Mouse (Mus musculus): Measurements from ENCODE around the gene Nktr. TPM values are rescaled to one million over a fixed set of nuclear protein-coding genes. Genes with fewer than 3 reads are reported as not detected.

Nktr gene
- total and polyA plus RNA-seq, 3 experiments: 32.4 to 70.7 (median 34.3) TPM

GRCm38 (mm10) chr9:121776511-121776910 is 57.5 kb downstream of the Nktr start:
- H3K79me2 ChIP-seq (ENCODE audit: control insufficient read depth, insufficient read depth, low read length, poor library complexity): no peaks in the 10 kb centered on the region
- H3K27me3 ChIP-seq (ENCODE audit: control insufficient read depth in 1 of 2, insufficient read depth in 2 of 2, low read length in 2 of 2): no peaks in the 10 kb centered on the region
- no peak for TF ChIP-seq NELFE (IDR thresholded peaks at IDR 0.05; ENCODE audit: low read depth, low read length)
- TF ChIP-seq MAFK (IDR thresholded peaks at IDR 0.05; ENCODE audit: borderline replicate concordance, low read depth, low read length): no peak
- no peak for DNase-seq (ENCODE audit: low read depth, low spot score)
- no peaks in the 10 kb centered on the region for H3K4me1 ChIP-seq (ENCODE audit: control insufficient read depth in 1 of 2, insufficient read depth in 2 of 2, low read length in 2 of 2)
- H3K27ac ChIP-seq (ENCODE audit: control insufficient read depth, low read depth, low read length): no peak overlapping the region
- no peaks in the 10 kb centered on the region for H3K9me3 ChIP-seq (replicated peaks; ENCODE audit: insufficient read depth, low read length)
- no peaks in the 10 kb centered on the region for H3K36me3 ChIP-seq (ENCODE audit: control insufficient read depth in 1 of 2, insufficient read depth in 2 of 2, low read length in 2 of 2)
- no peak overlapping the region for H3K9ac ChIP-seq (ENCODE audit: control insufficient read depth, low read depth, low read length, poor library complexity, severe bottlenecking)
- no peak overlapping the region for H3K4me3 ChIP-seq (ENCODE audit: control insufficient read depth in 1 of 2, insufficient read depth in 1 of 2, low read depth in 2 of 2, low read length in 2 of 2)

DNA sequence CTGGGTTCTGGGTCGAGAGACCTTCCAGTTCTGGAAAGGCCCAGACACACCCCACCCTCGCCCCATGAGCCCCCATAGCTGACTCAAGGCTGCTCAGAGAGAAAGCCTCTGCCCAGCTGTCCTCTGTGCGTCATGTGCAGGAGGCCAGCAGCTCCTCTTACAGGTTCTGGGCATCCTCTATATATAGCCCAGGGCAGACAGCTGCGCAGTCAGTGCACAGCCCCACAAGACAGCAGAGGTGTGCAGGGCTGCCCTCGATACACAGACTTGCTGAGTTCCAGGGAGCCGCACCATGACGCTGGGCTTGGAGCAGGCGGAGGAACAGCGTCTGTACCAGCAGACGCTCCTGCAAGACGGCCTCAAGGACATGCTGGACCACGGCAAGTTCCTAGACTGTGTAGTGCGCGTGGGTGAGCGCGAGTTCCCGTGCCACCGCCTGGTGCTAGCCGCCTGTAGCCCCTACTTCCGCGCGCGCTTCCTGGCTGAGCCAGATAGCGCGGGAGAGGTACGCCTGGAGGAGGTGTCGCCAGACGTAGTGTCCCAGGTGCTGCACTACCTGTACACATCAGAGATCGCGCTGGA is 58.6 kb downstream of the Nktr start, which contains the start of gene Klhl40:
Klhl40 (plus strand) TSS at position 124 of the 582 bp plus-strand sequence.
- Histone ChIP-seq H3K79me2 (ENCODE audit: control insufficient read depth, insufficient read depth, low read length, poor library complexity) (no peaks in the 10 kb centered on the region), H3K27ac (ENCODE audit: control insufficient read depth, low read depth, low read length) (no peak within 1 kb of the TSS), H3K9ac (ENCODE audit: control insufficient read depth, low read depth, low read length, poor library complexity, severe bottlenecking) (no peak within 1 kb of the TSS), H3K27me3 (ENCODE audit: control insufficient read depth in 1 of 2, insufficient read depth in 2 of 2, low read length in 2 of 2) (no peaks in the 10 kb centered on the region), H3K4me3 (ENCODE audit: control insufficient read depth in 1 of 2, insufficient read depth in 1 of 2, low read depth in 2 of 2, low read length in 2 of 2) (no peak within 1 kb of the TSS), H3K4me1 (ENCODE audit: control insufficient read depth in 1 of 2, insufficient read depth in 2 of 2, low read length in 2 of 2) (no peaks in the 10 kb centered on the region), H3K36me3 (ENCODE audit: control insufficient read depth in 1 of 2, insufficient read depth in 2 of 2, low read length in 2 of 2) (no peaks in the 10 kb centered on the region), H3K9me3 (replicated peaks; ENCODE audit: insufficient read depth, low read length) (no peaks in the 10 kb centered on the region)
- no peak for TF ChIP-seq NELFE (IDR thresholded peaks at IDR 0.05; ENCODE audit: low read depth, low read length)
- DNase-seq (ENCODE audit: low read depth, low spot score): no peak

DNA sequence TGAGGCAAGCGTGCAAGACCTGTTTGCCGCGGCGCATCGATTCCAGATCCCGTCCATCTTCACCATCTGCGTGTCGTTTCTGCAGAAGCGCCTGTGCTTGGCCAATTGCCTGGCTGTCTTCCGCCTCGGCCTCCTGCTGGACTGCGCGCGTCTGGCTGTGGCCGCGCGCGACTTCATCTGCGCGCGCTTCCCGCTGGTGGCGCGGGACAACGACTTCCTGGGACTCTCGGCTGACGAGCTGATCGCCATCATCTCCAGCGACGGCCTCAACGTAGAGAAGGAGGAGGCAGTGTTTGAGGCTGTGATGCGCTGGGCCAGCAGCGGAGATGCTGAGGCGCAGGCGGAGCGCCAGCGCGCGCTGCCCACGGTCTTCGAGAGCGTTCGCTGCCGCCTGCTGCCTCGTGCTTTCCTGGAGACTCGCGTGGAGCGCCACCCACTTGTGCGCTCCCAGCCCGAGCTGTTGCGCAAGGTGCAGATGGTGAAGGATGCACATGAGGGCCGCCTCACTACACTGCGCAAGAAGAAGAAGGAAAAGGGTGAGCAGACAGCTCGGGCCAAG is 59.2 kb downstream of the Nktr start:
- no peaks in the 10 kb centered on the region for H3K4me1 ChIP-seq (ENCODE audit: control insufficient read depth in 1 of 2, insufficient read depth in 2 of 2, low read length in 2 of 2)
- no peak overlapping the region for H3K4me3 ChIP-seq (ENCODE audit: control insufficient read depth in 1 of 2, insufficient read depth in 1 of 2, low read depth in 2 of 2, low read length in 2 of 2)
- no peak for DNase-seq (ENCODE audit: low read depth, low spot score)
- no peak overlapping the region for H3K9ac ChIP-seq (ENCODE audit: control insufficient read depth, low read depth, low read length, poor library complexity, severe bottlenecking)
- no peaks in the 10 kb centered on the region for H3K36me3 ChIP-seq (ENCODE audit: control insufficient read depth in 1 of 2, insufficient read depth in 2 of 2, low read length in 2 of 2)
- H3K27me3 ChIP-seq (ENCODE audit: control insufficient read depth in 1 of 2, insufficient read depth in 2 of 2, low read length in 2 of 2): no peaks in the 10 kb centered on the region
- TF ChIP-seq GABPA (IDR thresholded peaks at IDR 0.05; ENCODE audit: low read depth, low read length) (no peak), BHLHE40 (IDR thresholded peaks at IDR 0.05; ENCODE audit: borderline replicate concordance, low read depth, low read length) (no peak), POLR2AphosphoS5 (IDR thresholded peaks at IDR 0.05; ENCODE audit: borderline replicate concordance, low read depth, low read length) (no peak), USF2 (IDR thresholded peaks at IDR 0.05; ENCODE audit: borderline replicate concordance in 1 of 2, insufficient read depth in 1 of 2, low read depth in 1 of 2, low read length in 2 of 2) (no peak), RAD21 (IDR thresholded peaks at IDR 0.05; ENCODE audit: low read depth, low read length) (no peak), UBTF (IDR thresholded peaks at IDR 0.05; ENCODE audit: borderline replicate concordance, insufficient read depth, low read depth, low read length) (no peak), MAFK (IDR thresholded peaks at IDR 0.05; ENCODE audit: borderline replicate concordance, low read depth, low read length) (no peak), MYC (IDR thresholded peaks at IDR 0.05; ENCODE audit: low read depth, low read length) (no peak), NRF1 (IDR thresholded peaks at IDR 0.05; ENCODE audit: insufficient read depth, low read depth, low read length, poor library complexity, severe bottlenecking) (no peak), ZMIZ1 (IDR thresholded peaks at IDR 0.05; ENCODE audit: low read depth, low read length) (no peak), GATA1 (IDR thresholded peaks at IDR 0.05; ENCODE audit: low read depth, low read length) (no peak)
- no peaks in the 10 kb centered on the region for H3K79me2 ChIP-seq (ENCODE audit: control insufficient read depth, insufficient read depth, low read length, poor library complexity)
- H3K9me3 ChIP-seq (replicated peaks; ENCODE audit: insufficient read depth, low read length): no peaks in the 10 kb centered on the region
- no peak overlapping the region for H3K27ac ChIP-seq (ENCODE audit: control insufficient read depth, low read depth, low read length)

Measured in MEL (cell line).